Mouse (Mus musculus) megakaryocyte-erythroid progenitor cell, adult 5-6 weeks (primary cell): ENCODE results near the gene Syngr3. TPM values are rescaled to one million over a fixed set of nuclear protein-coding genes. Genes with fewer than 3 reads are reported as not detected.

Experiments used
- total RNA-seq, 2 experiments: library from RNA; stranded (forward) in 1 of 2; stranded (reverse) in 1 of 2; fragments of 200-1000, 215-1000 nt in 1 of 2; fragments of >200 nt in 1 of 2; fragmentation: Nextera tagmentation in 1 of 2; gene quantifications; 2 replicates each; pipeline ENCODE4 v1.2.3; 2014 to 2017

Syngr3 gene
- total RNA-seq, 2 experiments from 2014 or later = not detected

Other genes with a start within 250 kb of the Syngr3 start
Only the 30 nearest of the 33 such genes appear.
- gene Pgp, start 219.6 kb downstream of the Syngr3 start, total RNA-seq (2014; fragmentation: Nextera tagmentation) = 32.8 and 43.6 TPM in 2 replicates
- 21.9 and 23.4 TPM in 2 replicates for gene Pgp, start 219.6 kb downstream of the Syngr3 start, total RNA-seq (2017)
- not detected in 2 replicates for gene Bricd5, start 216.1 kb downstream of the Syngr3 start, total RNA-seq (2014; fragmentation: Nextera tagmentation)
- gene Bricd5, start 216.1 kb downstream of the Syngr3 start, total RNA-seq (2017) = 0.80 TPM in 1 of 2 replicates, not detected in the other
- gene Mlst8, start 210.9 kb downstream of the Syngr3 start, total RNA-seq (2014; fragmentation: Nextera tagmentation) = 35.8 and 38.7 TPM in 2 replicates
- gene Mlst8, start 210.9 kb downstream of the Syngr3 start, total RNA-seq (2017) = 17.2 and 36.1 TPM in 2 replicates
- not detected in 2 replicates for gene Caskin1, start 201.4 kb downstream of the Syngr3 start, total RNA-seq (2014; fragmentation: Nextera tagmentation)
- not detected in 2 replicates for gene Caskin1, start 201.4 kb downstream of the Syngr3 start, total RNA-seq (2017)
- gene Traf7, start 162.0 kb downstream of the Syngr3 start, total RNA-seq (2014; fragmentation: Nextera tagmentation) = 111 and 143 TPM in 2 replicates
- 66.3 and 84.8 TPM in 2 replicates for gene Traf7, start 162.0 kb downstream of the Syngr3 start, total RNA-seq (2017)
- gene Rab26, start 155.7 kb downstream of the Syngr3 start, total RNA-seq (2014; fragmentation: Nextera tagmentation) = not detected in 2 replicates
- 1.3 TPM in 1 of 2 replicates, not detected in the other for gene Rab26, start 155.7 kb downstream of the Syngr3 start, total RNA-seq (2017)
- gene Pkd1, start 140.1 kb downstream of the Syngr3 start, total RNA-seq (2014; fragmentation: Nextera tagmentation) = 17.2 and 20.5 TPM in 2 replicates
- gene Pkd1, start 140.1 kb downstream of the Syngr3 start, total RNA-seq (2017) = 4.6 and 5.4 TPM in 2 replicates
- 70.8 and 101 TPM in 2 replicates for gene Tsc2, start 57.3 kb downstream of the Syngr3 start, total RNA-seq (2014; fragmentation: Nextera tagmentation)
- 39.0 and 44.3 TPM in 2 replicates for gene Tsc2, start 57.3 kb downstream of the Syngr3 start, total RNA-seq (2017)
- gene Nthl1, start 57.3 kb downstream of the Syngr3 start, total RNA-seq (2014; fragmentation: Nextera tagmentation) = 7.8 and 14.1 TPM in 2 replicates
- 4.6 and 12.9 TPM in 2 replicates for gene Nthl1, start 57.3 kb downstream of the Syngr3 start, total RNA-seq (2017)
- 1.0 TPM in 1 of 2 replicates, not detected in the other for gene Slc9a3r2, start 39.6 kb downstream of the Syngr3 start, total RNA-seq (2014; fragmentation: Nextera tagmentation)
- 0.38 and 1.6 TPM in 2 replicates for gene Slc9a3r2, start 39.6 kb downstream of the Syngr3 start, total RNA-seq (2017)
- gene Npw, start 31.5 kb downstream of the Syngr3 start, total RNA-seq (2014; fragmentation: Nextera tagmentation) = 2.0 TPM in 1 of 2 replicates, not detected in the other
- gene Npw, start 31.5 kb downstream of the Syngr3 start, total RNA-seq (2017) = not detected in 2 replicates
- 44.9 and 65.2 TPM in 2 replicates for gene Zfp598, start 20.3 kb downstream of the Syngr3 start, total RNA-seq (2014; fragmentation: Nextera tagmentation)
- 24.7 and 32.1 TPM in 2 replicates for gene Zfp598, start 20.3 kb downstream of the Syngr3 start, total RNA-seq (2017)
- 39.2 and 44.6 TPM in 2 replicates for gene Gfer, start 6.2 kb upstream of the Syngr3 start, total RNA-seq (2014; fragmentation: Nextera tagmentation)
- 67.2 and 87.0 TPM in 2 replicates for gene Gfer, start 6.2 kb upstream of the Syngr3 start, total RNA-seq (2017)
- gene Noxo1, start 6.3 kb upstream of the Syngr3 start, total RNA-seq (2014; fragmentation: Nextera tagmentation) = 3.5 TPM in 1 of 2 replicates, not detected in the other
- gene Noxo1, start 6.3 kb upstream of the Syngr3 start, total RNA-seq (2017) = 0.53 and 2.0 TPM in 2 replicates
- 58.4 and 91.1 TPM in 2 replicates for gene Tbl3, start 17.7 kb upstream of the Syngr3 start, total RNA-seq (2014; fragmentation: Nextera tagmentation)
- gene Tbl3, start 17.7 kb upstream of the Syngr3 start, total RNA-seq (2017) = 48.9 and 54.8 TPM in 2 replicates
- gene Rnf151, start 28.1 kb upstream of the Syngr3 start, total RNA-seq (2014; fragmentation: Nextera tagmentation) = 0.72 TPM in 1 of 2 replicates, not detected in the other
- 0.27 TPM in 1 of 2 replicates, not detected in the other for gene Rnf151, start 28.1 kb upstream of the Syngr3 start, total RNA-seq (2017)
- 6,242 and 6,563 TPM in 2 replicates for gene Rps2, start 28.2 kb upstream of the Syngr3 start, total RNA-seq (2014; fragmentation: Nextera tagmentation)
- gene Rps2, start 28.2 kb upstream of the Syngr3 start, total RNA-seq (2017) = 1,324 and 2,144 TPM in 2 replicates
- gene Ndufb10, start 34.5 kb upstream of the Syngr3 start, total RNA-seq (2014; fragmentation: Nextera tagmentation) = 367 and 415 TPM in 2 replicates
- 283 and 299 TPM in 2 replicates for gene Ndufb10, start 34.5 kb upstream of the Syngr3 start, total RNA-seq (2017)
- 0.76 TPM in 1 of 2 replicates, not detected in the other for gene Rpl3l, start 37.9 kb upstream of the Syngr3 start, total RNA-seq (2014; fragmentation: Nextera tagmentation)
- 2.0 TPM in 1 of 2 replicates, not detected in the other for gene Rpl3l, start 37.9 kb upstream of the Syngr3 start, total RNA-seq (2017)
- gene Msrb1, start 46.7 kb upstream of the Syngr3 start, total RNA-seq (2014; fragmentation: Nextera tagmentation) = 42.8 and 43.9 TPM in 2 replicates
- gene Msrb1, start 46.7 kb upstream of the Syngr3 start, total RNA-seq (2017) = 34.6 and 54.0 TPM in 2 replicates
- not detected in 2 replicates for gene Hs3st6, start 63.0 kb upstream of the Syngr3 start, total RNA-seq (2014; fragmentation: Nextera tagmentation)
- gene Hs3st6, start 63.0 kb upstream of the Syngr3 start, total RNA-seq (2017) = not detected in 2 replicates
- 1.4 and 1.5 TPM in 2 replicates for gene Meiob, start 114.3 kb upstream of the Syngr3 start, total RNA-seq (2014; fragmentation: Nextera tagmentation)
- 0.95 and 1.4 TPM in 2 replicates for gene Meiob, start 114.3 kb upstream of the Syngr3 start, total RNA-seq (2017)
- gene Hagh, start 150.2 kb upstream of the Syngr3 start, total RNA-seq (2014; fragmentation: Nextera tagmentation) = 43.2 and 68.2 TPM in 2 replicates
- gene Hagh, start 150.2 kb upstream of the Syngr3 start, total RNA-seq (2017) = 29.1 and 32.3 TPM in 2 replicates
- gene Fahd1, start 160.4 kb upstream of the Syngr3 start, total RNA-seq (2014; fragmentation: Nextera tagmentation) = 20.1 and 35.1 TPM in 2 replicates
- 15.7 and 34.7 TPM in 2 replicates for gene Fahd1, start 160.4 kb upstream of the Syngr3 start, total RNA-seq (2017)
- gene Igfals, start 176.0 kb upstream of the Syngr3 start, total RNA-seq (2014; fragmentation: Nextera tagmentation) = not detected in 2 replicates
- not detected in 2 replicates for gene Igfals, start 176.0 kb upstream of the Syngr3 start, total RNA-seq (2017)
- gene Nubp2, start 196.4 kb upstream of the Syngr3 start, total RNA-seq (2014; fragmentation: Nextera tagmentation) = 107 and 121 TPM in 2 replicates
- 35.5 and 97.0 TPM in 2 replicates for gene Nubp2, start 196.4 kb upstream of the Syngr3 start, total RNA-seq (2017)
- 24.6 and 29.3 TPM in 2 replicates for gene Spsb3, start 196.7 kb upstream of the Syngr3 start, total RNA-seq (2014; fragmentation: Nextera tagmentation)
- 11.8 and 12.2 TPM in 2 replicates for gene Spsb3, start 196.7 kb upstream of the Syngr3 start, total RNA-seq (2017)
- gene Eme2, start 205.1 kb upstream of the Syngr3 start, total RNA-seq (2014; fragmentation: Nextera tagmentation) = 9.1 and 11.8 TPM in 2 replicates
- 13.7 and 15.2 TPM in 2 replicates for gene Eme2, start 205.1 kb upstream of the Syngr3 start, total RNA-seq (2017)
- gene Mrps34, start 205.2 kb upstream of the Syngr3 start, total RNA-seq (2014; fragmentation: Nextera tagmentation) = 63.9 and 78.3 TPM in 2 replicates
- 31.3 and 37.6 TPM in 2 replicates for gene Mrps34, start 205.2 kb upstream of the Syngr3 start, total RNA-seq (2017)
- gene Nme3, start 206.5 kb upstream of the Syngr3 start, total RNA-seq (2014; fragmentation: Nextera tagmentation) = 54.4 and 85.5 TPM in 2 replicates
- gene Nme3, start 206.5 kb upstream of the Syngr3 start, total RNA-seq (2017) = 40.5 and 46.3 TPM in 2 replicates